Mouse (Mus musculus): ENCODE data around the gene Armc2. TPM values are rescaled to one million over a fixed set of nuclear protein-coding genes. Genes with fewer than 3 reads are reported as not detected.

The Armc2 gene
- polyA plus RNA-seq, 1 experiment from 2014 or later = 0.23 TPM

GRCm38 (mm10) chr10:41901456-41901855 lies 116.8 kb downstream of the Armc2 start:
- Histone ChIP-seq H3K4me2 (no peak overlapping the region), H3K36me3 (peaks cover 78% of the 10 kb centered on the region), H3K27me3 (no peaks in the 10 kb centered on the region), H3K4me1 (replicated peaks) (no peaks in the 10 kb centered on the region), H3K9ac (no peak overlapping the region), H3K27ac (no peak overlapping the region), H3K4me3 (replicated peaks) (no peak overlapping the region), H3K9me3 (replicated peaks) (no peaks in the 10 kb centered on the region)
- 81% methylated on average over 8 of the region's 8 CpGs for whole genome bisulfite sequencing (ENCODE audit: insufficient replicate concordance)
- ATAC-seq (ENCODE audit: low read depth) (no peak), DNase-seq (no peak)

- no peak overlapping the region for H3K9ac ChIP-seq
- H3K9me3 ChIP-seq (replicated peaks) = no peaks in the 10 kb centered on the region
- H3K27me3 ChIP-seq = no peaks in the 10 kb centered on the region
- no peak overlapping the region for H3K4me2 ChIP-seq
- no peak for DNase-seq
- H3K36me3 ChIP-seq = peaks cover 46% of the 10 kb centered on the region
- no peak for ATAC-seq (ENCODE audit: low read depth)
- no peak overlapping the region for H3K27ac ChIP-seq
- peaks cover 16% of the 10 kb centered on the region for H3K4me1 ChIP-seq (replicated peaks)
- H3K4me3 ChIP-seq (replicated peaks) = no peak overlapping the region
- 82% methylated on average over 2 of the region's 2 CpGs for WGBS (ENCODE audit: insufficient replicate concordance)
Observed at GRCm38 (mm10) chr10:41896865-41897264, 121.4 kb downstream of the Armc2 start.

- no peak overlapping the region for H3K4me2 ChIP-seq
- no peak overlapping the region for H3K9ac ChIP-seq
- no peak overlapping the region; the same call in 1 of the 2 replicates for H3K27ac ChIP-seq
- no peaks in the 10 kb centered on the region for H3K9me3 ChIP-seq (replicated peaks)
- no peak overlapping the region for H3K4me3 ChIP-seq (replicated peaks)
- no peak for DNase-seq
- H3K4me1 ChIP-seq (replicated peaks) = peaks cover 17% of the 10 kb centered on the region
- H3K27me3 ChIP-seq = no peaks in the 10 kb centered on the region
- ATAC-seq (ENCODE audit: low read depth) = no peak
- peaks cover 41% of the 10 kb centered on the region for H3K36me3 ChIP-seq
Observed at GRCm38 (mm10) chr10:41896425-41896824, 121.8 kb downstream of the Armc2 start.

- no peaks in the 10 kb centered on the region for H3K27me3 ChIP-seq
- no peak overlapping the region for H3K9ac ChIP-seq
- H3K27ac ChIP-seq = no peak overlapping the region
- 62% methylated on average over 4 of the region's 4 CpGs for WGBS (ENCODE audit: insufficient replicate concordance)
- peaks cover 20% of the 10 kb centered on the region for H3K36me3 ChIP-seq
- DNase-seq = no peak
- no peak overlapping the region for H3K4me2 ChIP-seq
- no peak for ATAC-seq (ENCODE audit: low read depth)
- no peak overlapping the region for H3K4me3 ChIP-seq (replicated peaks)
- H3K4me1 ChIP-seq (replicated peaks) = peaks cover 37% of the 10 kb centered on the region
- no peaks in the 10 kb centered on the region for H3K9me3 ChIP-seq (replicated peaks)
Observed at GRCm38 (mm10) chr10:41893433-41894411, 124.5 kb downstream of the Armc2 start.

- Histone ChIP-seq H3K27me3 (no peaks in the 10 kb centered on the region), H3K9ac (no peak overlapping the region), H3K4me1 (replicated peaks) (peaks cover 51% of the 10 kb centered on the region), H3K36me3 (peaks cover 5% of the 10 kb centered on the region), H3K4me2 (no peak overlapping the region), H3K4me3 (replicated peaks) (no peak overlapping the region), H3K9me3 (replicated peaks) (no peaks in the 10 kb centered on the region), H3K27ac (no peak overlapping the region)
- no peak for ATAC-seq (ENCODE audit: low read depth)
- 72% methylated on average over 4 of the region's 4 CpGs for WGBS (ENCODE audit: insufficient replicate concordance)
- no peak for DNase-seq
Observed at GRCm38 (mm10) chr10:41891312-41891711, 126.9 kb downstream of the Armc2 start.

- Histone ChIP-seq H3K4me2 (0 out of 2 replicates have a peak overlapping the region, but pooled peaks have one; percentile 5), H3K4me3 (replicated peaks) (no peak overlapping the region), H3K27ac (no peak overlapping the region), H3K27me3 (no peaks in the 10 kb centered on the region), H3K9ac (no peak overlapping the region), H3K4me1 (replicated peaks) (peaks cover 51% of the 10 kb centered on the region), H3K36me3 (no peaks in the 10 kb centered on the region), H3K9me3 (replicated peaks) (no peaks in the 10 kb centered on the region)
- ATAC-seq (ENCODE audit: low read depth) (no peak), DNase-seq (no peak)
Observed at GRCm38 (mm10) chr10:41890537-41890936, 127.7 kb downstream of the Armc2 start.

GRCm38 (mm10) chr10:41889566-41889965 lies 128.7 kb downstream of the Armc2 start:
- H3K4me1 ChIP-seq (replicated peaks) = peaks cover 51% of the 10 kb centered on the region
- no peaks in the 10 kb centered on the region for H3K9me3 ChIP-seq (replicated peaks)
- H3K4me3 ChIP-seq (replicated peaks) = peak overlapping the region; percentile 12; the same call in 1 of the 2 replicates
- no peak for ATAC-seq (ENCODE audit: low read depth)
- no peak overlapping the region; the same call in 1 of the 2 replicates for H3K27ac ChIP-seq
- H3K9ac ChIP-seq = no peak overlapping the region
- H3K36me3 ChIP-seq = no peaks in the 10 kb centered on the region
- no peaks in the 10 kb centered on the region for H3K27me3 ChIP-seq
- WGBS (ENCODE audit: insufficient replicate concordance) = 66% methylated on average over 5 of the region's 5 CpGs
- no peak for DNase-seq
- peak overlapping the region; percentile 23 for H3K4me2 ChIP-seq

- 0 out of 2 replicates have a peak, but pooled peaks have one; percentile 19 for ATAC-seq (ENCODE audit: low read depth)
- peaks cover 41% of the 10 kb centered on the region for H3K4me1 ChIP-seq (replicated peaks)
- 21% methylated on average over 4 of the region's 4 CpGs for WGBS (ENCODE audit: insufficient replicate concordance)
- no peaks in the 10 kb centered on the region for H3K27me3 ChIP-seq
- no peaks in the 10 kb centered on the region for H3K36me3 ChIP-seq
- H3K9ac ChIP-seq = peak overlapping the region; percentile 96
- peak overlapping the region; percentile 99 for H3K27ac ChIP-seq
- H3K4me3 ChIP-seq (replicated peaks) = peak overlapping the region; percentile 85
- H3K4me2 ChIP-seq = peak overlapping the region; percentile 89
- H3K9me3 ChIP-seq (replicated peaks) = no peaks in the 10 kb centered on the region
- no peak for DNase-seq
Observed at GRCm38 (mm10) chr10:41888365-41888941, 129.8 kb downstream of the Armc2 start.

- H3K4me1 ChIP-seq (replicated peaks) = peaks cover 38% of the 10 kb centered on the region
Observed at GRCm38 (mm10) chr10:41887080-41887821, 131.0 kb downstream of the Armc2 start.

GRCm38 (mm10) chr10:41883741-41884575 lies 134.3 kb downstream of the Armc2 start:
- Histone ChIP-seq H3K4me3 (replicated peaks) (no peak overlapping the region), H3K9me3 (replicated peaks) (no peaks in the 10 kb centered on the region), H3K4me1 (replicated peaks) (peaks cover 25% of the 10 kb centered on the region), H3K4me2 (no peak overlapping the region), H3K9ac (no peak overlapping the region), H3K27ac (peak overlapping the region; percentile 54), H3K27me3 (no peaks in the 10 kb centered on the region), H3K36me3 (no peaks in the 10 kb centered on the region)
- 60% methylated on average over 8 of the region's 8 CpGs for WGBS (ENCODE audit: insufficient replicate concordance)
- no peak for DNase-seq
- no peak for ATAC-seq (ENCODE audit: low read depth)

More at GRCm38 (mm10) chr10:41887080-41887821, 131.0 kb downstream of the Armc2 start:
- DNase-seq (peak; percentile 92), ATAC-seq (ENCODE audit: low read depth) (peak; percentile 97)
- whole genome bisulfite sequencing (ENCODE audit: insufficient replicate concordance) = 2% methylated on average over 65 of the region's 65 CpGs
- Histone ChIP-seq H3K4me3 (replicated peaks) (peak overlapping the region; percentile 85), H3K27me3 (no peaks in the 10 kb centered on the region), H3K36me3 (no peaks in the 10 kb centered on the region), H3K9ac (peak overlapping the region; percentile 96), H3K27ac (peak overlapping the region; percentile 99), H3K9me3 (replicated peaks) (no peaks in the 10 kb centered on the region), H3K4me2 (peak overlapping the region; percentile 89)

All from liver, embryonic 13.5 days (tissue).